Mouse (Mus musculus): Measurements from ENCODE around the gene Inha.

The Inha gene

GRCm38 (mm10) chr1:75490785-75491551 is 15.9 kb upstream of the Inha start:
- peak; percentile 7 for DNase-seq

- DNase-seq = peak; percentile 4
These were observed 14.2 kb upstream of the Inha start for GRCm38 (mm10) chr1:75492579-75493170.

- DNase-seq = peak; percentile 63
These were observed 11.9 kb upstream of the Inha start for GRCm38 (mm10) chr1:75494878-75495548.

- no peak for DNase-seq
These were observed 8.0 kb upstream of the Inha start for GRCm38 (mm10) chr1:75498897-75499296.

- no peak for DNase-seq
These were observed 7.4 kb upstream of the Inha start for GRCm38 (mm10) chr1:75499441-75499840.

GRCm38 (mm10) chr1:75501905-75502304 is 5.0 kb upstream of the Inha start:
- no peak for DNase-seq

GRCm38 (mm10) chr1:75502945-75503650 is 3.8 kb upstream of the Inha start:
- DNase-seq = no peak

- no peak for DNase-seq
These were observed 3.3 kb upstream of the Inha start for GRCm38 (mm10) chr1:75503651-75503980.

- DNase-seq = no peak
These were observed 2.4 kb upstream of the Inha start for GRCm38 (mm10) chr1:75504256-75505045.

GRCm38 (mm10) chr1:75505159-75505955 is 1.5 kb upstream of the Inha start:
- DNase-seq = peak; percentile 74

GRCm38 (mm10) chr1:75505956-75506831 is 683 bp upstream of the Inha start, which contains the start of gene Obsl1:
Gene Obsl1 (minus strand): TSS chr1:75506452.
- DNase-seq = peak; percentile 90

- no peak for DNase-seq
These were observed 2.7 kb downstream of the Inha start for GRCm38 (mm10) chr1:75509586-75509985.

- DNase-seq = no peak
These were observed 3.3 kb downstream of the Inha start for GRCm38 (mm10) chr1:75510154-75510553.

- DNase-seq = peak; percentile 54
These were observed 4.7 kb downstream of the Inha start for GRCm38 (mm10) chr1:75511437-75512210.

GRCm38 (mm10) chr1:75512550-75512949 is 5.7 kb downstream of the Inha start:
- DNase-seq = no peak

GRCm38 (mm10) chr1:75516703-75517380 is 10.0 kb downstream of the Inha start:
- DNase-seq = no peak

GRCm38 (mm10) chr1:75517984-75518383 is 11.1 kb downstream of the Inha start:
- DNase-seq = no peak

- no peak for DNase-seq
These were observed 11.6 kb downstream of the Inha start for GRCm38 (mm10) chr1:75518427-75518826.

GRCm38 (mm10) chr1:75519576-75519975 is 12.7 kb downstream of the Inha start:
- DNase-seq = no peak

Data from kidney, postnatal 10 days (tissue).